Mouse (Mus musculus): ENCODE measurements at regions not wholly inside any gene's neighbourhood (a gene's known extent, or its start where the extent isn't known, plus 50 kb on each side); places are given as distances from the start of the nearest gene placed in this dataset.

- DNase-seq (ENCODE audit: low read depth, low spot score): no peak
Measured at GRCm38 (mm10) chr6:127298105-127298504, 146.1 kb upstream of the Ccnd2 start.

GRCm38 (mm10) chr6:127311192-127312054, 135.2 kb upstream of the Parp11 start:
- DNase-seq (ENCODE audit: low read depth, low spot score): no peak

GRCm38 (mm10) chr6:127317309-127317708, 129.3 kb upstream of the Parp11 start:
- DNase-seq (ENCODE audit: low read depth, low spot score): no peak

GRCm38 (mm10) chr6:127318746-127319582, 127.7 kb upstream of the Parp11 start:
- no peak for DNase-seq (ENCODE audit: low read depth, low spot score)

GRCm38 (mm10) chr6:127320600-127320999, 126.0 kb upstream of the Parp11 start:
- DNase-seq (ENCODE audit: low read depth, low spot score): no peak

GRCm38 (mm10) chr6:127321031-127321430, 125.6 kb upstream of the Parp11 start:
- DNase-seq (ENCODE audit: low read depth, low spot score): no peak

- DNase-seq (ENCODE audit: low read depth, low spot score): no peak
Measured at GRCm38 (mm10) chr6:127322398-127322797, 124.2 kb upstream of the Parp11 start.

GRCm38 (mm10) chr6:127324984-127325383, 121.7 kb upstream of the Parp11 start:
- DNase-seq (ENCODE audit: low read depth, low spot score): no peak

- DNase-seq (ENCODE audit: low read depth, low spot score): peak; percentile 53
Measured at GRCm38 (mm10) chr6:127325596-127326332, 120.9 kb upstream of the Parp11 start.

- DNase-seq (ENCODE audit: low read depth, low spot score): no peak
Measured at GRCm38 (mm10) chr6:127326333-127326729, 120.3 kb upstream of the Parp11 start.

- no peak for DNase-seq (ENCODE audit: low read depth, low spot score)
Measured at GRCm38 (mm10) chr6:127329191-127330014, 117.2 kb upstream of the Parp11 start.

DNA sequence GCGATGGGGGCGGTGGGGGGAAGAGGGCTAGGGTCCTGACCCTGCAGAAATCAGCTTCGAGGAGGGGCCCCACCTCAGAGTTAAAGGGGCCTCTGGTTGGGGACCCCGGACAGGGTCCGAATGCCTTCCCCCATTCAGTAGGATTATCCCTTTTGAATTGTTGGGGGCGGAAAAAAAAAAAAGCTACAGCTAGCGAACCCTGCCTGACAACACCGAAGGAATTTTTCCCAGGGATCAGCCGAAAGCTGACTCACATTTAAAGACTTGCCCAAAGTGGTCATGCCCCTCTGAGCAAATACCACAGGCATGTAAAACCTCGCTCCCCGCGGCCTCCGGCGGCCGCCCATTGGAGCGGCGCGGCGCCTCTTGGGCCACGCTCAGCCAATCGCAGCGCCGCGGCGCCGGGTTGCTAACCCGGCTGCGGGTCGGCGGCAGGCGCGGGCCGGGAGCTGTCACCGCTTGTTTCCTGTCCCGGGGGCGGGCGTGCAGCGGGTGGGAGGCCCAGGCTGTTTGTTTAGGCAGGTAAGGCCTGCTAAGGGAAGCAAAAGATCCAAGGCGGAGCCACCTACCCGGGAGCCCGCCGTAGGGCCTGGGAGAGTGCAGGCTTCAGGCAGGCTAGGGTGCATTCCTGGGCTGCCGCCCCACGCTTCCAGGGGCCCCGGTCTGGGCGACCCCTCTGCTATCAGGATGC, 116.5 kb upstream of the Parp11 start:
- DNase-seq (ENCODE audit: low read depth, low spot score): peak; percentile 89

DNA sequence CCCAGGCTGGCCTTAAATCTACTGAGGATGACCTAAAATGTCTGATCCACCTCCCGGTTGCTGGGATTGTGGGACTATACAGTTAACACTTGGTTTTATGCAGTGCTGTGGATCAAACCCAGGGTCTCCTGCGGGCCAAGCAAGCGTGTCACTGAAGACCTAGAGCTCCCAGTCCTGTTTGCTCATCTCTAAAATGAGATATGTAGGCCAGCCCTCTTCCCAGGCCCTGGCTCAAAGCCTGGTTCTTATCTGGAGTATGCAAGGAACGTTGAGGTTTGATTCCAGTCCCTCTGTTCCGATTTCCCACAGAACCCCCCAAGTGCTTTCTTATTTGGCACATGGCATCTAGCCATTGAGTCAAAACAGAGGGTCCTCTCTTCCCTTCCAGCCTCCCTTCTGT, 115.5 kb upstream of the Parp11 start:
- no peak for DNase-seq (ENCODE audit: low read depth, low spot score)

DNA sequence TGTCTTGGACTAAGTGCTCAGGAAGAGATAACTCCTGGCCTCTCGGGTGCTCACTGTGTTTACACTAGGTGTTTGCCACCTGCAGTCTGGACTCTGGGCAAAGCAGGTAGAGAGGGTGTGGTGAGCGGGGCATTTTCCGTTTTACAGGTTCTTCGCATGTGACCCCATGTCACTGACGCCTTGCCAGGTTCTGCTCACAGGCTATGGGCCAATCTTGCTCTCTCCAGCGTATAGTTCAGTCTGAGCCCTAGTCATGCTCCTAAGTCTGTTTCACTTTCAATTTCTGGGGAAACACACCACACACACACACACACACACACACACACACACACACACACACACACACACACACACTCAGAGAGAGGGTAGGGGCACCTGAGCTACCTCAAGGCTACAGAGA, 112.4 kb upstream of the Parp11 start:
- DNase-seq (ENCODE audit: low read depth, low spot score): peak; percentile 74

DNA sequence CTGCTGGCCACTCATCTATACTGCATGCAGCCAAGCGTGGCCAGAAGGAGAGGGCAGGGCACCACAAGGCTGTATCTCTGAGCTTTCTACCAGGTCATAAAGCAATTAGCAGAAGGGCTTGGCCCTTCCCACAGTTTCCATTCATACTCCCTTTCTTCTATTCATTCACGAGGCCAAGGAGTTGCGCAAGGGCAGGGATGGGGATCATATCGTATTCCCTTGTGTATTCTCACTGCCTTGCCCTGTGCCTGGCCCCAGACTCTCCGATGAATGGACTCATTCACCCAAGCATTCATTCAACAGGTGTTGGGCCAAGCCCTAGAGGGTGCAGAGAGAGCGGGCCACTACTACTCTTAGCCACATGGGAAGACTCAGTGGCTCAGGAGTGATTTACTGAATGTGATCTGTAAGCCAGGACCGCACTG, 111.2 kb upstream of the Parp11 start:
- DNase-seq (ENCODE audit: low read depth, low spot score): no peak

DNA sequence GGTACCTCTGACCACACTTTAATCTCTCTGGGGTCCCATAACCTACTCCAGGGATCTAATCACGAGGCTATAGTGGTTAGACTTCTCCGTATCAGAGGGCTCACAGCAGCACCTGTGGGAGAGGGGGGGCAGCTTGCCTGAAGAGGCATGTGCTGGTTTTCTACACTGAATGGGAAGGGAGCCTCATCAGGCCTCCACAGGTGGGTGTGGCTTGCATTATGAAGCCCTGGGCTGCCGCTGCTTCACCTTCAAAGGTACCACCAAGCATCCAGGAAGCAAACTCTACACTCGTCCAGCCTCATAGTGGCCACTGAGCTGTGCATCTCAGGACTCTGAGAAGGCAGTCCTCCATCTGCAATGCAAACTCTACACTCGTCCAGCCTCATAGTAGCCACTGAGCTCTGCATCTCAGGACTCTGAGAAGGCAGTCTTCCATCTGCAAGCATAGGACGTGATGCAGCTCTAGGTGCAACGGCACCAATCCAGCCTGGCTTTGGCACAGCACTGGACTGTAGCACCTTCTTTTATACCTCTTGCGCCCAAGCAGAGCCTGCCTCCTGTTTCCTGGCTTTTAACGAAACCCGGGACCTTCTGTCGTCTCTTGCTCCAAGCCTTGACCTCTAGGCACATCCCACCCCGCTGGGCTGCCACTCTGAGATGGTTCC, 110.5 kb upstream of the Parp11 start:
- peak; percentile 33 for DNase-seq (ENCODE audit: low read depth, low spot score)

DNA sequence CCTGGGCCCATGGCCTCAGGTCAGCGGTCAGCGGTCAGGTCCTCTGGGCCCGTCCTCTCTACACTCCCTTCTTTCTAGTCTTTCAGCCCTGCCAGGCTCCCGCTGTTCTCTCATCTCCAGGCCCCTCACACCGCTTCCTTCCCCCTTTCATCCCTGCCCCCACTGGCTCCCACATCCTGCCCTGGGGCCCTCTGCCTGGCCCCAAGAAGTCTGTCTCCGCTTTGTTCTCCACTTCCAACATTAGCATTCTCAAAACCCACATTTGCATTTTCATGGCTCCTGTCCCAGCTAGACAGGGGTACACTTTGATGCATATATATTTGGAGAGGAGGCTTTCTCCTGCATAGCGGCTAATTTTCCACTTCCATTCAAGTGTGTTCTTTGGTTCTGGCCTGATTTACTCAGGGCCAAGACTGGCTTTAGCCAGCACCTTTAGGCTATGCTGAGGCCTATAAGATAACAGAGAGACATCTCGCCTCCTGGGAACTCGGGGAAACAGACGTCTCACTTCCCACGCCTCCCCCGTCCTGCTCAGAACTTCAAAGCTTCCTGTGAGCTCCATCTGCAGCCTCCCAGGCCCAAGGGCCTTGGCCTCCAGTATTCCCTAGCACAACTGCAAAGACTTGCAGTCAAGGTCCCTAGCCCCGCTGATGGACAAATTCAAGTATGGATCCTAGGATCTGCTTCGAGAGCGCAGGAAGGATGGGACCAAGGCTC, 109.8 kb upstream of the Parp11 start:
- peak; percentile 59 for DNase-seq (ENCODE audit: low read depth, low spot score)

DNA sequence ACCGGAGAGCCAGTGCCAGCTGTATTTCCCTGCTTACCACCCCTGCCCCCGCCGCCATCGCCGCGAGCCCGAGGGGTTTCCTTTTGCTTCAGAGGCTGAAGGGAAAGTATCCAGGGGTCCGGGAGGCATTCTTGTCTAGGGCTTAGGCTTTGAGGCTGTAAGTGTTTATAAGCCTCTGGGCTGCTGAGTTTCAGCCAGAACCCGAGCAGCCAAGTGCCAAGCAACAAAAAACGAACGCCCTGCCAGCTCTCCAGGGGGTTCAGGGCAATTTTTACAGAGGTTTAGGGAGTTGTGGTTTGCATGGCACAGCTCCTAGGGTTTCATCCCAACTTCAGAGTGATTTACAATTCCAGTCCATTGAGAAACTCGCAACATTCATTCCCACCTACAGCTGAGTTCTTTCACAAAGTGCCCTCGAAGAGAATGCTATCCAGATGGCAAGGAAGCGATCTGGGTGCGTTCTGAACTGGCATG, 109.2 kb upstream of the Parp11 start:
- DNase-seq (ENCODE audit: low read depth, low spot score): no peak

GRCm38 (mm10) chr6:127338412-127338811, 108.2 kb upstream of the Parp11 start:
- no peak for DNase-seq (ENCODE audit: low read depth, low spot score)

Data from CD4-positive, CD25-positive, alpha-beta regulatory T cell, adult 2 months (primary cell).